9 mouse cellular contexts compared by ENCODE assay signal in the genomic region with DNA sequence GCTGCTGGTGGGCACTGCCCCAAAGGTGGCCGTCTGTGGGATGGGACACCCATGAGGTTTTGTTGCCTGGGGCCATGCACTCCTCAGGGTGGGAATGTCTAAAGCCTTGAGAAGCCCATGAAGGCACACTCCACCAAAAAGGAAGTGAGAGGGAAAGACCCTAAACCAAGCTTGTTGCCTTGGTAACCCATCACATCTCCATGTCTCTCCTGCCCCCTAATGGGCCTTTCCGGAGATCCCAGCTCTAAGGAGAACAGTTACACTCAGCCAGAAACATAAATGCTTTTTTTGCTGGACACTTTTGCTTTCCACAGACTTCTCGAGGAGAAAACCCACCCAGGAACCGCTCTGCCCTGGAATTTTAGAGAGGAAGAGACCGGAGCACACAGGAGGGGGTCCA. TPM values are rescaled to one million over a fixed set of nuclear protein-coding genes. Genes with fewer than 3 reads are reported as not detected.
A peak's percentile ranks its signal among the peaks of the same experiment; 100 is the strongest.
DNase-seq lines count a peak whose midpoint lies in the region; ATAC-seq and TF ChIP-seq lines count a peak whose summit lies in the region.
"Had no signal": no experiment of that assay in that cellular context is flagged by ENCODE, and none has a peak within 500 bp of the region (broad histone marks: within the 10 kb centered on the region; RNA-seq: fewer than 3 reads in every experiment).

No protein-coding gene starts in this region.

- ATAC-seq in hindbrain, embryonic 16.5 days, result peak; percentile 46
- ATAC-seq in hindbrain, embryonic 13.5 days (ENCODE audit: low FRiP score), result no peak
- no peak for ATAC-seq in midbrain, embryonic 13.5 days

- H3K9ac ChIP-seq in hindbrain, embryonic 16.5 days (ENCODE audit: low read depth, low read length), result no peak overlapping the region
- no peak overlapping the region for H3K9ac ChIP-seq in hindbrain, embryonic 13.5 days
- H3K9ac ChIP-seq in midbrain, embryonic 13.5 days (replicated peaks), result no peak overlapping the region
- H3K9ac ChIP-seq: neural tube, embryonic 12.5 days had no signal

- 55% methylated on average over 5 of the region's 5 CpGs for WGBS in hindbrain, embryonic 16.5 days
- 46% methylated on average over 5 of the region's 5 CpGs for WGBS in hindbrain, embryonic 13.5 days
- 55% methylated on average over 5 of the region's 5 CpGs for WGBS in midbrain, embryonic 10.5 days
- 50% methylated on average over 5 of the region's 5 CpGs for WGBS in midbrain, embryonic 13.5 days

- H3K4me2 ChIP-seq in hindbrain, embryonic 16.5 days (ENCODE audit: low read length), result no peak overlapping the region
- no peak overlapping the region for H3K4me2 ChIP-seq in hindbrain, embryonic 13.5 days
- H3K4me2 ChIP-seq in midbrain, embryonic 13.5 days (replicated peaks), result no peak overlapping the region
- H3K4me2 ChIP-seq: neural tube, embryonic 12.5 days had no signal

- H3K36me3 ChIP-seq in hindbrain, embryonic 16.5 days (ENCODE audit: control insufficient read depth, insufficient read depth, low read length), result no peaks in the 10 kb centered on the region
- H3K36me3 ChIP-seq in hindbrain, embryonic 13.5 days, result no peaks in the 10 kb centered on the region
- H3K36me3 ChIP-seq in midbrain, embryonic 10.5 days, result no peaks in the 10 kb centered on the region
- no peaks in the 10 kb centered on the region for H3K36me3 ChIP-seq in midbrain, embryonic 13.5 days
- H3K36me3 ChIP-seq: neural tube, embryonic 12.5 days had no signal

- H3K27me3 ChIP-seq in hindbrain, embryonic 16.5 days (replicated peaks; ENCODE audit: control insufficient read depth, insufficient read depth, low read length), result no peaks in the 10 kb centered on the region
- H3K27me3 ChIP-seq in hindbrain, embryonic 13.5 days, result peaks cover 14% of the 10 kb centered on the region
- H3K27me3 ChIP-seq in midbrain, embryonic 10.5 days (ENCODE audit: low read depth, poor library complexity, severe bottlenecking), result peaks cover 55% of the 10 kb centered on the region
- peaks cover 4% of the 10 kb centered on the region; the same call in 1 of the 2 replicates for H3K27me3 ChIP-seq in midbrain, embryonic 13.5 days
- H3K27me3 ChIP-seq: neural tube, embryonic 12.5 days had no signal

- TF ChIP-seq POLR2A in cortical plate, adult 2 months (IDR thresholded peaks at IDR 0.05; ENCODE audit: extremely low read depth, insufficient read depth, low read length), result no peak

- no peak overlapping the region for H3K27ac ChIP-seq in hindbrain, embryonic 16.5 days (ENCODE audit: low read depth, low read length)
- H3K27ac ChIP-seq in hindbrain, embryonic 13.5 days, result no peak overlapping the region
- peak overlapping the region; percentile 75; the same call in 1 of the 2 replicates for H3K27ac ChIP-seq in midbrain, embryonic 10.5 days (replicated peaks)
- H3K27ac ChIP-seq in midbrain, embryonic 13.5 days, result no peak overlapping the region
- no peak overlapping the region for H3K27ac ChIP-seq in cortical plate, adult 2 months (ENCODE audit: insufficient read depth, low read length)
- H3K27ac ChIP-seq: neural tube, embryonic 12.5 days had no signal

- peaks cover 7% of the 10 kb centered on the region; the same call in 1 of the 2 replicates for H3K4me1 ChIP-seq in hindbrain, embryonic 16.5 days (ENCODE audit: control insufficient read depth, insufficient read depth, low read depth, low read length)
- peaks cover 17% of the 10 kb centered on the region for H3K4me1 ChIP-seq in hindbrain, embryonic 13.5 days (replicated peaks)
- peaks cover 50% of the 10 kb centered on the region for H3K4me1 ChIP-seq in midbrain, embryonic 10.5 days
- peaks cover 20% of the 10 kb centered on the region for H3K4me1 ChIP-seq in midbrain, embryonic 13.5 days (replicated peaks)
- no peaks in the 10 kb centered on the region for H3K4me1 ChIP-seq in cortical plate, adult 2 months (ENCODE audit: control insufficient read depth, insufficient read depth, low read length)

- DNase-seq in midbrain, embryonic 10.5 days (ENCODE audit: low spot score), result no peak
- DNase-seq in mesoderm, embryonic 11.5 days (ENCODE audit: low read depth, low spot score), result peak; percentile 31
- DNase-seq in testis, postnatal 14 days (ENCODE audit: low spot score), result no peak
- DNase-seq in urinary bladder, postnatal 4 days (ENCODE audit: low spot score in 2 of 2), result no peak

- no peaks in the 10 kb centered on the region for H3K9me3 ChIP-seq in hindbrain, embryonic 16.5 days (ENCODE audit: control insufficient read depth, low read length)
- no peaks in the 10 kb centered on the region for H3K9me3 ChIP-seq in hindbrain, embryonic 13.5 days
- no peaks in the 10 kb centered on the region for H3K9me3 ChIP-seq in midbrain, embryonic 10.5 days (replicated peaks)
- H3K9me3 ChIP-seq in midbrain, embryonic 13.5 days, result no peaks in the 10 kb centered on the region
- H3K9me3 ChIP-seq: neural tube, embryonic 12.5 days had no signal

- H3K4me3 ChIP-seq in hindbrain, embryonic 16.5 days (ENCODE audit: low read length), result no peak overlapping the region
- H3K4me3 ChIP-seq in hindbrain, embryonic 13.5 days, result no peak overlapping the region
- H3K4me3 ChIP-seq in midbrain, embryonic 10.5 days, result no peak overlapping the region
- H3K4me3 ChIP-seq in midbrain, embryonic 13.5 days (replicated peaks), result no peak overlapping the region
- H3K4me3 ChIP-seq in cortical plate, adult 2 months (ENCODE audit: insufficient read depth, low read length), result no peak overlapping the region
- H3K4me3 ChIP-seq: neural tube, embryonic 12.5 days had no signal

- peak; percentile 39 for TF ChIP-seq CTCF in cortical plate, adult 2 months (IDR thresholded peaks at IDR 0.05; ENCODE audit: extremely low read depth, insufficient read depth, low read length)

RNA-seq across cellular contexts. Expression of gene Spdef, which starts 10.5 kb away (rescaled TPM):
- 0.60 and 1.6 TPM in 2 replicates for polyA plus RNA-seq in hindbrain, embryonic 16.5 days (2015; fragmentation: Nextera tagmentation; extraction: Ambion mirVana)
- 0.60 TPM in 2 replicates for polyA plus RNA-seq in hindbrain, embryonic 13.5 days (2015; fragmentation: Nextera tagmentation; extraction: Ambion mirVana)
- 0.16 and 0.25 TPM in 2 replicates for polyA plus RNA-seq in midbrain, embryonic 10.5 days (2016; fragmentation: Nextera tagmentation; extraction: Ambion mirVana)
- 0.90 and 1.3 TPM in 2 replicates for polyA plus RNA-seq in midbrain, embryonic 13.5 days (2015; fragmentation: Nextera tagmentation; extraction: Ambion mirVana)
- polyA plus RNA-seq in cortical plate, adult 2 months (2012; rRNA removed), result 0.61 and 0.91 TPM in 2 replicates
